Mouse (Mus musculus): ENCODE results near the gene 4933434E20Rik. TPM values are rescaled to one million over a fixed set of nuclear protein-coding genes. Genes with fewer than 3 reads are reported as not detected.

4933434E20Rik gene
- total RNA-seq, 2 experiments from 2014 or later: 35.2 to 63.6 TPM

Other genes starting within 250 kb of the 4933434E20Rik start
- not detected in 2 replicates for gene She, start 220.3 kb upstream of the 4933434E20Rik start, total RNA-seq (2014; fragmentation: Nextera tagmentation)
- gene She, start 220.3 kb upstream of the 4933434E20Rik start, total RNA-seq (2017): not detected in 2 replicates
- 35.2 and 36.8 TPM in 2 replicates for gene Il6ra, start 138.4 kb upstream of the 4933434E20Rik start, total RNA-seq (2014; fragmentation: Nextera tagmentation)
- 14.7 and 20.8 TPM in 2 replicates for gene Il6ra, start 138.4 kb upstream of the 4933434E20Rik start, total RNA-seq (2017)
- gene Atp8b2, start 88.1 kb upstream of the 4933434E20Rik start, total RNA-seq (2014; fragmentation: Nextera tagmentation): 12.2 and 35.5 TPM in 2 replicates
- gene Atp8b2, start 88.1 kb upstream of the 4933434E20Rik start, total RNA-seq (2017): 29.3 and 31.4 TPM in 2 replicates
- gene Hax1, start 52.9 kb upstream of the 4933434E20Rik start, total RNA-seq (2014; fragmentation: Nextera tagmentation): 117 and 123 TPM in 2 replicates
- gene Hax1, start 52.9 kb upstream of the 4933434E20Rik start, total RNA-seq (2017): 86.2 and 87.3 TPM in 2 replicates
- gene Ubap2l, start 992 bp downstream of the 4933434E20Rik start, total RNA-seq (2014; fragmentation: Nextera tagmentation): 242 and 252 TPM in 2 replicates
- gene Ubap2l, start 992 bp downstream of the 4933434E20Rik start, total RNA-seq (2017): 124 and 135 TPM in 2 replicates
- gene Tpm3, start 21.0 kb downstream of the 4933434E20Rik start, total RNA-seq (2014; fragmentation: Nextera tagmentation): 529 and 543 TPM in 2 replicates
- 806 and 846 TPM in 2 replicates for gene Tpm3, start 21.0 kb downstream of the 4933434E20Rik start, total RNA-seq (2017)
- 0.28 and 1.8 TPM in 2 replicates for gene Nup210l, start 52.5 kb downstream of the 4933434E20Rik start, total RNA-seq (2014; fragmentation: Nextera tagmentation)
- gene Nup210l, start 52.5 kb downstream of the 4933434E20Rik start, total RNA-seq (2017): 0.31 and 0.52 TPM in 2 replicates
- 6,284 and 6,500 TPM in 2 replicates for gene Rps27, start 162.0 kb downstream of the 4933434E20Rik start, total RNA-seq (2014; fragmentation: Nextera tagmentation)
- 3,798 and 4,186 TPM in 2 replicates for gene Rps27, start 162.0 kb downstream of the 4933434E20Rik start, total RNA-seq (2017)
- gene Rab13, start 162.1 kb downstream of the 4933434E20Rik start, total RNA-seq (2014; fragmentation: Nextera tagmentation): 1.1 and 1.3 TPM in 2 replicates
- 0.52 and 3.0 TPM in 2 replicates for gene Rab13, start 162.1 kb downstream of the 4933434E20Rik start, total RNA-seq (2017)
- gene Jtb, start 180.0 kb downstream of the 4933434E20Rik start, total RNA-seq (2014; fragmentation: Nextera tagmentation): 85.8 and 89.8 TPM in 2 replicates
- 44.6 and 55.5 TPM in 2 replicates for gene Jtb, start 180.0 kb downstream of the 4933434E20Rik start, total RNA-seq (2017)
- not detected in 2 replicates for gene Creb3l4, start 191.9 kb downstream of the 4933434E20Rik start, total RNA-seq (2014; fragmentation: Nextera tagmentation)
- gene Creb3l4, start 191.9 kb downstream of the 4933434E20Rik start, total RNA-seq (2017): not detected in 2 replicates
- 26.6 and 35.3 TPM in 2 replicates for gene Slc39a1, start 196.5 kb downstream of the 4933434E20Rik start, total RNA-seq (2014; fragmentation: Nextera tagmentation)
- 36.4 and 36.6 TPM in 2 replicates for gene Slc39a1, start 196.5 kb downstream of the 4933434E20Rik start, total RNA-seq (2017)
- gene Crtc2, start 202.5 kb downstream of the 4933434E20Rik start, total RNA-seq (2014; fragmentation: Nextera tagmentation): 48.1 and 49.5 TPM in 2 replicates
- gene Crtc2, start 202.5 kb downstream of the 4933434E20Rik start, total RNA-seq (2017): 10.1 and 11.4 TPM in 2 replicates
- gene Dennd4b, start 213.5 kb downstream of the 4933434E20Rik start, total RNA-seq (2014; fragmentation: Nextera tagmentation): 28.1 and 37.5 TPM in 2 replicates
- 13.6 and 16.5 TPM in 2 replicates for gene Dennd4b, start 213.5 kb downstream of the 4933434E20Rik start, total RNA-seq (2017)
- gene Gatad2b, start 241.5 kb downstream of the 4933434E20Rik start, total RNA-seq (2014; fragmentation: Nextera tagmentation): 68.7 and 83.6 TPM in 2 replicates
- 19.4 and 19.9 TPM in 2 replicates for gene Gatad2b, start 241.5 kb downstream of the 4933434E20Rik start, total RNA-seq (2017)

All from granulocyte monocyte progenitor cell, adult 5-6 weeks (primary cell).